Comparison of ENCODE assay signal across 17 mouse cellular contexts in the genomic region with DNA sequence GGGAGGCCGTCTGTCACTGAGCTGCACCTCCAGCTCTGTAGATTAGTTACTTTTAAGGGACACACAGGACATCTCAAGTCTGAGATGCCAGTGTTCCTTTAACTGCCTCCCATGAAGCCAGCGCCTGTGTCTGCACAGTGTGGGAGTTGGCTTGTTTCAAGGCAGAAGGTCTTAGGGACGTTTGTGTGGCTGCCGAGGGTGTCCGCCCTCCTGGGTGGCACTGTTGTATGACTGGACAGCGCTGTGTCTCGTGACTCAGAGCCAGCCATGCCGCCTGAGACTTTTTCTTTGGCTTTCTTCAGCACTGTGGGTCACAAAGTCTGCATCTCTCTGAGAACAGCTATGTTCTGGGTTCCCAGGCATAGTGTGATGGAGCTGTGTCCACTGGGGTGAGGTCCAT. TPM values are rescaled to one million over a fixed set of nuclear protein-coding genes. Genes with fewer than 3 reads are reported as not detected.
A peak's percentile ranks its signal among the peaks of the same experiment; 100 is the strongest.
DNase-seq lines count a peak whose midpoint lies in the region; ATAC-seq and TF ChIP-seq lines count a peak whose summit lies in the region.
"Had no signal": no experiment of that assay in that cellular context is flagged by ENCODE, and none has a peak within 500 bp of the region (broad histone marks: within the 10 kb centered on the region; RNA-seq: fewer than 3 reads in every experiment).

No protein-coding gene starts in this region.

- H3K4me2 ChIP-seq in heart, embryonic 11.5 days: no peak overlapping the region
- H3K4me2 ChIP-seq in hindbrain, embryonic 13.5 days: no peak overlapping the region
- H3K4me2 ChIP-seq: liver, embryonic 13.5 days had no signal

- no peaks in the 10 kb centered on the region for H3K27me3 ChIP-seq in heart, embryonic 11.5 days (ENCODE audit: control insufficient read depth, insufficient read depth, low read length)
- no peaks in the 10 kb centered on the region for H3K27me3 ChIP-seq in hindbrain, embryonic 13.5 days
- H3K27me3 ChIP-seq: liver, embryonic 13.5 days had no signal

- peaks cover 10% of the 10 kb centered on the region; the same call in 1 of the 2 replicates for H3K4me1 ChIP-seq in heart, embryonic 11.5 days (ENCODE audit: control insufficient read depth, insufficient read depth, low read length)
- peaks cover 24% of the 10 kb centered on the region for H3K4me1 ChIP-seq in hindbrain, embryonic 13.5 days (replicated peaks)
- peaks cover 25% of the 10 kb centered on the region for H3K4me1 ChIP-seq in olfactory bulb, adult 2 months (ENCODE audit: control insufficient read depth, insufficient read depth, low read length)
- H3K4me1 ChIP-seq: liver, embryonic 13.5 days had no signal

- 0 out of 2 replicates have a peak overlapping the region, but pooled peaks have one; percentile 13 for H3K9ac ChIP-seq in heart, embryonic 11.5 days (ENCODE audit: low read depth, low read length)
- H3K9ac ChIP-seq in hindbrain, embryonic 13.5 days: no peak overlapping the region
- H3K9ac ChIP-seq: liver, embryonic 13.5 days had no signal

- H3K36me3 ChIP-seq in heart, embryonic 11.5 days (ENCODE audit: control insufficient read depth, insufficient read depth, low read length): peaks cover 6% of the 10 kb centered on the region; the same call in 1 of the 2 replicates
- H3K36me3 ChIP-seq in hindbrain, embryonic 13.5 days: peaks cover 61% of the 10 kb centered on the region

- intact Hi-C loops in heart, postnatal 14 days (cut with DNase I): no loop called here
- intact Hi-C loops in left cerebral cortex, adult 2 months (cut with DNase I): no loop called here
- intact Hi-C loops in left cerebral cortex, postnatal 14 days (cut with DNase I): no loop called here

- TF ChIP-seq POLR2A in olfactory bulb, adult 2 months (IDR thresholded peaks at IDR 0.05; ENCODE audit: insufficient read depth, low read depth, low read length): no peak

- no peak for TF ChIP-seq CTCF in left cerebral cortex, adult 2 months (IDR thresholded peaks at IDR 0.05)
- TF ChIP-seq CTCF in olfactory bulb, adult 2 months (IDR thresholded peaks at IDR 0.05; ENCODE audit: insufficient read depth, low read depth, low read length): no peak

- H3K4me3 ChIP-seq in heart, embryonic 11.5 days (ENCODE audit: low read depth, low read length): no peak overlapping the region
- no peak overlapping the region for H3K4me3 ChIP-seq in left cerebral cortex, adult 2 months
- H3K4me3 ChIP-seq in hindbrain, embryonic 13.5 days: no peak overlapping the region
- no peak overlapping the region for H3K4me3 ChIP-seq in olfactory bulb, adult 2 months (ENCODE audit: insufficient read depth, low read depth, low read length)
- H3K4me3 ChIP-seq: erythroblast, embryonic 14.5 days; liver, embryonic 13.5 days had no signal

- DNase-seq in heart, postnatal 14 days: no peak
- DNase-seq in left cerebral cortex, adult 2 months (ENCODE audit: extremely low spot score in 1 of 2, low spot score in 2 of 2): no peak
- no peak for DNase-seq in left cerebral cortex, postnatal 14 days (ENCODE audit: low spot score in 2 of 2)
- DNase-seq in thymus, postnatal 14 days: no peak
- DNase-seq: cerebellum, adult 11 months; embryo, embryonic 11 days; liver, embryonic 13.5 days; thymus, postnatal 36 days had no signal

- 80% methylated on average over 8 of the region's 8 CpGs for WGBS in heart, embryonic 11.5 days (ENCODE audit: insufficient replicate concordance)
- WGBS in hindbrain, embryonic 13.5 days: 86% methylated on average over 8 of the region's 8 CpGs
- WGBS in olfactory bulb, adult 2 months: 35% methylated on average over 8 of the region's 8 CpGs

- ATAC-seq in heart, embryonic 11.5 days (replicated peaks; ENCODE audit: insufficient number of reproducible peaks, low FRiP score, low TSS enrichment): no peak
- 0 out of 2 replicates have a peak, but pooled peaks have one; percentile 25 for ATAC-seq in hindbrain, embryonic 13.5 days (ENCODE audit: low FRiP score)

- no peak overlapping the region for H3K27ac ChIP-seq in heart, embryonic 11.5 days (ENCODE audit: low read depth, low read length)
- H3K27ac ChIP-seq in left cerebral cortex, adult 2 months: 0 out of 2 replicates have a peak overlapping the region, but pooled peaks have one; percentile 0
- peak overlapping the region; percentile 72 for H3K27ac ChIP-seq in hindbrain, embryonic 13.5 days
- peak overlapping the region; percentile 18; the same call in 1 of the 2 replicates for H3K27ac ChIP-seq in olfactory bulb, adult 2 months (ENCODE audit: insufficient read depth, low read depth, low read length)
- H3K27ac ChIP-seq: liver, embryonic 13.5 days; macrophage had no signal

- H3K9me3 ChIP-seq in heart, embryonic 11.5 days (replicated peaks; ENCODE audit: control insufficient read depth, low read length): no peaks in the 10 kb centered on the region
- no peaks in the 10 kb centered on the region for H3K9me3 ChIP-seq in hindbrain, embryonic 13.5 days
- H3K9me3 ChIP-seq: liver, embryonic 13.5 days had no signal

RNA-seq across cellular contexts. Expression of a gene that starts 43.1 kb away (rescaled TPM):
- polyA plus RNA-seq in heart, embryonic 11.5 days (2014; fragmentation: Nextera tagmentation; extraction: Ambion mirVana): 0.63 TPM in 1 of 2 replicates, not detected in the other
- total RNA-seq in heart, postnatal 14 days (2021): not detected
- under 1 TPM; 0.87 to 0.93 TPM for total RNA-seq in left cerebral cortex, adult 2 months (2021)
- total RNA-seq in left cerebral cortex, postnatal 14 days (2021): under 1 TPM; 0.57 to 0.77 TPM
- polyA plus RNA-seq in hindbrain, embryonic 13.5 days (2015; fragmentation: Nextera tagmentation; extraction: Ambion mirVana): 0.39 and 0.44 TPM in 2 replicates
- polyA plus RNA-seq in olfactory bulb, adult 2 months (2012; ENCODE audit: insufficient read depth, insufficient read length, low replicate concordance, missing spikeins): not detected in 2 replicates
- total RNA-seq: adrenal gland, postnatal 36 days; gastrocnemius, adult 8-10 months; left cerebral cortex, postnatal 10 days had no signal
- polyA plus RNA-seq: erythroblast, embryonic 14.5 days; large intestine, adult 2 months; liver, embryonic 13.5 days; macrophage had no signal
